Mouse (Mus musculus) limb, embryonic 13.5 days (tissue): ENCODE results near the gene Irf9. TPM values are rescaled to one million over a fixed set of nuclear protein-coding genes. Genes with fewer than 3 reads are reported as not detected.

Experiments
- ATAC-seq: fragments of 200-750 bp; cut with Nextera tagmentation; 2 replicates; pipeline ENCODE4 v1.8.0; 2017; ENCODE audit warnings: low read depth, moderate number of reproducible peaks, moderate TSS enrichment; ENCODE audit not compliant: low FRiP score
- H3K27ac ChIP-seq: fragments of 300-500 bp; sonication (generic); 2 replicates; pipeline ENCODE4 v1.5.1; 2015; ENCODE audit warnings: inconsistent platforms, mild to moderate bottlenecking, moderate library complexity
- H3K27me3 ChIP-seq: fragments of 300-500 bp; sonication (generic); 2 replicates; pipeline ENCODE4 v1.6.1; 2015; ENCODE audit warnings: mild to moderate bottlenecking, inconsistent platforms
- H3K36me3 ChIP-seq: fragments of 300-500 bp; sonication (generic); 2 replicates; pipeline ENCODE4 v1.6.1; 2015; ENCODE audit warnings: inconsistent platforms, mild to moderate bottlenecking, moderate library complexity
- H3K4me1 ChIP-seq: fragments of 300-500 bp; sonication (generic); 2 replicates; pipeline ENCODE4 v1.6.1; 2015; ENCODE audit warnings: inconsistent platforms
- H3K4me2 ChIP-seq: fragments of 300-500 bp; sonication (generic); replicated peaks from 2 replicates; pipeline ENCODE4 v1.6.1; 2015; ENCODE audit warnings: inconsistent platforms, mild to moderate bottlenecking, moderate library complexity
- H3K4me3 ChIP-seq: fragments of 300-500 bp; sonication (generic); 2 replicates; pipeline ENCODE4 v1.5.1; 2015; ENCODE audit warnings: moderate library complexity, mild to moderate bottlenecking, inconsistent platforms
- H3K9ac ChIP-seq: fragments of 300-500 bp; sonication (generic); 2 replicates; pipeline ENCODE4 v1.6.1; 2015; ENCODE audit warnings: mild to moderate bottlenecking, inconsistent platforms
- H3K9me3 ChIP-seq: fragments of 300-500 bp; sonication (generic); 2 replicates; pipeline ENCODE4 v1.6.1; 2016; ENCODE audit warnings: inconsistent platforms
- WGBS: fragments of 180-500 bp; shearing (Covaris S2); methylation state at CpG from one replicate; pipeline ENCODE4 v1.1.7; 2015; 5-methylcytosine and 5-hydroxymethylcytosine counted together
- polyA plus RNA-seq: library from polyadenylated mRNA; unstranded; fragments of >200 nt; fragmentation: Nextera tagmentation; extraction: Ambion mirVana; gene quantifications from 2 replicates; pipeline ENCODE4 v1.2.1, GENCODE M21; 2015

Gene Irf9
- polyA plus RNA-seq, 1 experiment from 2014 or later: 11.2 TPM

DNA sequence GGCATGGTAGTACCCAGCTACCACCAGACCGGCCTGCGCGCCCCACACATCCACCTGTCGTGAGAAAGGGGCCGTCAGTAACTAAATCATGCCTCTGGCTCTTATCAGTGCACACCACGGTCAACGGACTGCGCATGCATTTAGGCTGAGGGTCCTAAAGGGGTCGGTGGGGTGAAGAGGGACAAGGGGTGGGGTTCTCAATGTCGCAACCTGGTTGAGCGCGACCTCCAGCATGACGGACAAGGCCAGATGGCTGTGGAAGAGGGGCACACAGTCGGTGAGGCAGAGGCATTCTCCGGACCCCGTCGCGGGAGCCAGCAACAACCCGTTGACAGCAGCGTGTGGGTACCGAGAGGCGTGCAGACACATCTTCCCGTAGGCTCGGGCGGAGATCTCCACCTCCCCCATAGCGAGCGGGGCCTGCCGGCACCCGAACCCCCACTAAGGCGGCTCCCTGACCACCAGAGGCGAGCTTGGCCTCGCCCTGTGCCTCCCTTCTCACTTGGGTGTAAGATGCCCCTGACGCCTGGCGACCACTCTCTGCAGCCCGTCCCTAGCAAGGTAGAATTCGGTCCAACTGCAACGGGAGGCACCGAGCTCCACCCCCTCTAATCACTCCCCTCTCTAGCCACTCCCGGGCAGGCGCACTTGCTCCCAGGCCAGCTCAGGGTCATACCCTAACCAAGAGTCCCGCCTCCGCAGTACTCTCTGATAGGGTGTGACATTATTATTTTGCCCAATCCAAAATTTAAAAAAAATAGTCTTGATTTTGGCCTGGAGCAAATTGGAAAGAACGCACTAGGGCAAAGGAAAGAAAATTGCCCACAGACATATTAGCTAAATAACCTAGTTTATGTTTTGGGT, 18.4 kb upstream of the Irf9 start, which contains the start of gene Emc9:
Gene Emc9, minus strand, starts transcription at position 601 of the 864 bp plus-strand sequence.
- peaks cover 13% of the 10 kb centered on the region for H3K27me3 ChIP-seq
- ATAC-seq: peak; percentile 62; the same call in 1 of the 2 replicates
- H3K9ac ChIP-seq: peak within 1 kb of the TSS; percentile 70
- peak within 1 kb of the TSS; percentile 55 for H3K4me3 ChIP-seq
- H3K9me3 ChIP-seq: no peaks in the 10 kb centered on the region
- peaks cover 46% of the 10 kb centered on the region for H3K36me3 ChIP-seq
- no peak within 1 kb of the TSS for H3K27ac ChIP-seq
- WGBS: 2% methylated on average over 43 of the region's 43 CpGs
- H3K4me1 ChIP-seq: peaks cover 20% of the 10 kb centered on the region
- peak within 1 kb of the TSS; percentile 84 for H3K4me2 ChIP-seq

DNA sequence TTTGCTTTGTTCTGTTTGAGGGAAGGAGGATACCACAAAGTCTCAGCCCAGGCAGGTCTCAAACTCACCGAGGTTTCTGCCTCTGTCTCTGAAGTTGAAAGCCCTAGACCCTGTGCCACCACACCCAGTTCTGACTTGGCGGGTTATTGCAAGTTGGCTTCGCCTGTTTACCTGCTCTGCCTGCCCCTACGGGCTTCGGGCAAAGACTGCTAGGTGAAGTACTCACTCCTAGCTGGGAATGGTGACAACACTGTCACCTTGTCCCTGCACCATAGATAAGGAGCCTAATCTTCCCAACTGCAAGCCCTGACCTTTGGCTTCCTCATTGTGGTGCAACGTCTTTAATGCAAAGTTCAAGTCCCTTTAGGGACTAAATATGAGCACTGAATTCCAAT, 17.8 kb upstream of the Irf9 start:
- Histone ChIP-seq H3K36me3 (peaks cover 40% of the 10 kb centered on the region), H3K27me3 (peaks cover 13% of the 10 kb centered on the region), H3K4me3 (peak overlapping the region; percentile 55), H3K4me1 (peaks cover 24% of the 10 kb centered on the region), H3K27ac (no peak overlapping the region), H3K4me2 (peak overlapping the region; percentile 84), H3K9me3 (no peaks in the 10 kb centered on the region), H3K9ac (no peak overlapping the region)
- ATAC-seq: no peak
- WGBS: 56% methylated on average over 6 of the region's 6 CpGs

DNA sequence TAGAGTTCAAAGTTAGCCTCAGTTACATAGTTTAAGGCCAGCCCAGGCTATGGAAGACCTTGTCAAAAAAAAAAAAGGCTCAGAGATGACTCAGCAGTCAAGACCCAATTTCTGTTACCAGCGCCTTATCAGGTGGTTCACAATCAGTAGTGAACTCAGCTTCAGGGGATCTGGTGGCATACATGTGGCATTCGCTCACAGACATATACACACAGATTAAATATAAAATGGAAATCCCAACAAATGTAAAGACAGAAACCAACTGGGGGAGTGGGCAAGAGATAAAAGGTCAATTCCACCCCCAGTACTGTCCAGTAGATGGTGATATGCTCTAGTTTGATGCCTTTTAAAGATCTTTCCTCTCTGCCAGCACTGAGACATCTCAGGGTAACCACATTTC, 17.2 kb upstream of the Irf9 start:
- no peak overlapping the region for H3K4me2 ChIP-seq
- no peaks in the 10 kb centered on the region for H3K9me3 ChIP-seq
- WGBS: 91% methylated on average over 2 of the region's 2 CpGs
- H3K9ac ChIP-seq: no peak overlapping the region
- H3K27me3 ChIP-seq: peaks cover 13% of the 10 kb centered on the region
- H3K4me3 ChIP-seq: no peak overlapping the region
- no peak for ATAC-seq
- no peak overlapping the region for H3K27ac ChIP-seq
- peaks cover 34% of the 10 kb centered on the region for H3K36me3 ChIP-seq
- H3K4me1 ChIP-seq: peaks cover 24% of the 10 kb centered on the region

DNA sequence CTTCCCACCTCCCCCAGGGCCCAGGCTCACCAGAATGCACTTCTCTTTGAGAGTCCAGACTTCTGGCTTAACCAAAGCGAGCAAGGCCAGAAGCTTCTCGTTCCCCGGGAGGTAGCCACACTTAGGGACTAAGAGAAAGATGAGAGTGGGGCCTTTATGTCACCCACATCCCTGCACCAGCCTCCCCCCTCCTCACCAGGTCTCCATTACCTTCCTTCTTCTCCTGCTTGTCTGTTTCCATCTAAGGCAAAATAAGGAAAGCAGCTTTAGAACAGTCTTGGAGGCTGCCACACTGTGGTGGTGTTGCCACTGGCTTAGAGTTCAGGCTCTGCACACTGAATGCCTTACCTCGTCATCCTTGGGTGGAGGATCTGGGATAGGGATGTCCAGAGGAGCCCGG, 14.1 kb upstream of the Irf9 start:
- Histone ChIP-seq H3K27ac (no peak overlapping the region), H3K36me3 (peaks cover 29% of the 10 kb centered on the region), H3K9me3 (no peaks in the 10 kb centered on the region), H3K4me1 (peaks cover 43% of the 10 kb centered on the region), H3K4me3 (no peak overlapping the region), H3K27me3 (peaks cover 10% of the 10 kb centered on the region), H3K4me2 (no peak overlapping the region; the same call in 1 of the 2 replicates), H3K9ac (no peak overlapping the region)
- 90% methylated on average over 5 of the region's 5 CpGs for WGBS
- no peak for ATAC-seq

DNA sequence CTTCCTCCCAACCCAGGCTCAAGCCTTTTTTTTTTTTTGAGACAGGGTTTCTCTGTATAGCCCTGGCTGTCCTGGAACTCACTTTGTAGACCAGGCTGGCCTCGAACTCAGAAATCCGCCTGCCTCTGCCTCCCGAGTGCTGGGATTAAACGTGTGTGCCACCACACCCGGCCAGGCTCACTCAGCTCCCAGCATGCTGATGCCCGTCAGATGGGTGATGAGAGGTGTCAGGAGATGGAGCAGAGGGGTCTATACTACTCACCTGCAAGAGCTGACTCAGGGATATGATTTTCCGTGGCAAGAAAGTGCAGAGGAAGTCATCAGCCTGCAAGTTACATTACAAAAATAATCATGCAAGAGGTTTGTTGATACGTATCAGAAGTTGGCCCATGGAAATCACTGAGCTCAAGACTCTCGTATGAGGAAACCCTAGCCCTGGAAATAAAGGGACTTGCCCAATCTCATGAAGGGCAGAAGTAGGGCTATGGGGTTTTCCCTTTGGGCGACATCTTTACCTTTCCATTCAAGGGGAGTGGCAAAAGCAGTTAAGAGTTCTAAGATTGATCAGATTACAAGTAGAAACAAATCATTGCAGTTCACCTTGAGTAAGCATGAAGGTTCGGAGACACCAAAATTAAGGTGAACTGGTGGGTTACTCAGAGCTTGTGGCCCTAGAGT, 13.5 kb upstream of the Irf9 start:
- ATAC-seq: no peak
- Histone ChIP-seq H3K4me2 (peak overlapping the region; percentile 99), H3K9me3 (no peaks in the 10 kb centered on the region), H3K4me3 (peak overlapping the region; percentile 97), H3K27me3 (peaks cover 4% of the 10 kb centered on the region), H3K27ac (no peak overlapping the region), H3K4me1 (peaks cover 36% of the 10 kb centered on the region), H3K36me3 (peaks cover 35% of the 10 kb centered on the region), H3K9ac (peak overlapping the region; percentile 72)
- 85% methylated on average over 11 of the region's 11 CpGs for WGBS

DNA sequence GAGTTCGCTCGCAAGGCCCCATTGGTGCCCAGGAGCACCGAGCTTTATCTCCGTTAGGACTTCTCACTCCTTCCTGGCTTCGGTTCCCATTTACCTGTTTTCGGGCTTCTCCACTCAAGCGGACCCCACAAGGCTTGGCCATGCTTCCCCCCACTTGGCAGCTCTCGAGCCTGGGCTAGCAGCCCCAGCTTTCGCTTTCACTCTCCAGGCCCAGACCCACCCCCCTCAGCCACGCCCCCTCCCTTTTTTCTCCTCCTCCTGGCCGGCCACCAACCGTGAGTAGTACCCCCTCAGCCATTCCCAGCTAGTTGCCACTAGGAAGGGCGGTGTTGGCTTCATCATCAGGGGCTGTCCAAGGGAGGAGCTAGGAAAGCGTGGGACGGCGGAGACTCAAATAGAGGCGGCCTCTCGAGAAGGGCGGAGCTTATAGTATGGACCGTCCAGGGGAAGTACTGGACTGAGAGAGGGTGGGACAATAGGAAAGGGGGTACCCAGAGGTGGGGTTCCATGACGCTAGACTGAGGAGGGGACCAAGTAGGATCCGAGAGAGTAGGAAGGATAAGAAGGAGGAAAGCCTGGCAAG, 12.5 kb upstream of the Irf9 start, which contains the start of gene Psme2:
Gene Psme2, minus strand, starts transcription at position 366 of the 583 bp plus-strand sequence.
- peak within 1 kb of the TSS; percentile 97 for H3K4me3 ChIP-seq
- H3K9ac ChIP-seq: peak within 1 kb of the TSS; percentile 89
- under 1% methylated on average over 22 of the region's 22 CpGs for WGBS
- peak within 1 kb of the TSS; percentile 97 for H3K27ac ChIP-seq
- no peaks in the 10 kb centered on the region for H3K27me3 ChIP-seq
- peaks cover 44% of the 10 kb centered on the region for H3K36me3 ChIP-seq
- peak within 1 kb of the TSS; percentile 99 for H3K4me2 ChIP-seq
- peak; percentile 97 for ATAC-seq
- no peaks in the 10 kb centered on the region for H3K9me3 ChIP-seq
- peaks cover 29% of the 10 kb centered on the region for H3K4me1 ChIP-seq

DNA sequence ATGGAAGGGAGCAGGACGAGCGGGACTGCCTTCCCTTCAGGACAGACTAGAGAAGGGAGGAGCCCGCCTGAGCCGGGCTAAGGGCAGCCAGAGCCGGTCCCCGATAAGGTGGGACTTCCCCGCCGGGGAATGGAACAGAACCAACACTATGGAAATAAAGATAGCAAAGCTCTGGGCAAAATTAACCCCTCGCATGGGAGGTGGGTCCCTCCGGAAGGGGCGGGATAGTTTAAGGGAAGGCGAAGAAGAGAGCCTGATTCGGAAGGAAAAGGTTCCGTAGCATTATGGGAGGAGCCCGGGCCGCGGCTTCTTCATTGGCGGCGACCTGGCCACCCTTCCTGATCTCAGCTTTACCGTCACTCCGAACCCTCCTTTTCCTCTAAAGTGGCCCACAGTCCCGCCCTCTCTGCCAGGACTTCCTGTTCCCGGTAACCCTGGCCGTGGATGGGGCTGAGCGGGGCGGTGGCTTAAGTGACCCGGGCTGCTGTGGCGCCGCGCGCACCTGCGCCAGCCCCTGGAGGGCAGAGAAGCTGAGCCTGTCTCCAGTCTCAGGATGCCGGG, 12.0 kb upstream of the Irf9 start, which contains the start of gene Rnf31:
Gene Rnf31, plus strand, starts transcription at position 378 of the 561 bp plus-strand sequence.
- H3K9me3 ChIP-seq: no peaks in the 10 kb centered on the region
- peak; percentile 89 for ATAC-seq
- WGBS: under 1% methylated on average over 33 of the region's 33 CpGs

GRCm38 (mm10) chr14:55592226-55592625, 11.1 kb upstream of the Irf9 start:
- Histone ChIP-seq H3K27me3 (no peaks in the 10 kb centered on the region), H3K27ac (peak overlapping the region; percentile 48; the same call in 1 of the 2 replicates), H3K4me3 (peak overlapping the region; percentile 97), H3K36me3 (peaks cover 55% of the 10 kb centered on the region), H3K4me2 (peak overlapping the region; percentile 99), H3K9ac (peak overlapping the region; percentile 89), H3K9me3 (no peaks in the 10 kb centered on the region), H3K4me1 (peaks cover 29% of the 10 kb centered on the region)
- ATAC-seq: no peak
- WGBS: 3% methylated on average over 16 of the region's 16 CpGs

More for the DNA sequence above, 12.0 kb upstream of the Irf9 start, which contains the start of gene Rnf31:
- Histone ChIP-seq H3K36me3 (peaks cover 50% of the 10 kb centered on the region), H3K4me3 (peak within 1 kb of the TSS; percentile 97), H3K27ac (peak within 1 kb of the TSS; percentile 97), H3K27me3 (no peaks in the 10 kb centered on the region), H3K4me1 (peaks cover 29% of the 10 kb centered on the region), H3K9ac (peak within 1 kb of the TSS; percentile 89), H3K4me2 (peak within 1 kb of the TSS; percentile 99)

DNA sequence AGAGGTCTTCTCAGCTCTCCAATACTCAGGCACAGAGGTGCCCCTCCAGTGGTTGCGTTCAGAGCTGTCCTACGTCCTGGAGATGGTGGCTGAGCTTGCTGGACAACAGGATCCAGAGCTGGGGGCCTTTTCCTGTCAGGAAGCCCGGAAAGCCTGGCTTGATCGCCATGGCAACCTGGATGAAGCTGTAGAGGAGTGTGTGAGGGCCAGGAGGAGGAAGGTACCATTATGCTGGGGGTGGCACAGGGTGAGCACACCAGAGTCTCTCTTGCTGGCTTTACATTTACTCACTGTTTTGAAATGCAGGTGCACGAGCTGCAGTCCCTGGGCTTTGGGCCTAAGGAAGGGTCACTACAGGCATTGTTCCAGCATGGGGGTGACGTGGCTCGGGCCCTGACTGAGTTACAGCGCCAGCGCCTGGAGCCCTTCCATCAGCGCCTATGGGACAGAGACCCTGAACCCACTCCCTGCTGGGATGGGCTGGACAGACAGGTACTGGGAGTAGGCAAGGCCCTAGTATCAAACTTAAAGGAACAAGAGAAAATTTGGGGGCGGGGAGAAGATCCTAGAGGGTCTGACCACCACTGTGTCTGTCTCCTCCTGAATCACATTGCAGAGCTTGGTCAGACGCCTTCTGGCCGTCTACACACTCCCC, 7.2 kb upstream of the Irf9 start:
- no peak overlapping the region for H3K4me2 ChIP-seq

GRCm38 (mm10) chr14:55598521-55599390, 4.6 kb upstream of the Irf9 start:
- Histone ChIP-seq H3K4me2 (no peak overlapping the region), H3K9ac (no peak overlapping the region), H3K4me3 (no peak overlapping the region), H3K36me3 (peaks cover 90% of the 10 kb centered on the region), H3K9me3 (no peaks in the 10 kb centered on the region), H3K27me3 (no peaks in the 10 kb centered on the region), H3K4me1 (peaks cover 8% of the 10 kb centered on the region), H3K27ac (no peak overlapping the region)
- 93% methylated on average over 21 of the region's 21 CpGs for WGBS
- ATAC-seq: no peak

More for the DNA sequence above, 7.2 kb upstream of the Irf9 start:
- Histone ChIP-seq H3K27me3 (no peaks in the 10 kb centered on the region), H3K27ac (no peak overlapping the region), H3K4me3 (no peak overlapping the region), H3K36me3 (peaks cover 68% of the 10 kb centered on the region), H3K4me1 (peaks cover 19% of the 10 kb centered on the region), H3K9me3 (no peaks in the 10 kb centered on the region), H3K9ac (no peak overlapping the region)
- no peak for ATAC-seq
- WGBS: 83% methylated on average over 13 of the region's 13 CpGs
